28 mouse cellular contexts compared by ENCODE assay signal in the genomic region with DNA sequence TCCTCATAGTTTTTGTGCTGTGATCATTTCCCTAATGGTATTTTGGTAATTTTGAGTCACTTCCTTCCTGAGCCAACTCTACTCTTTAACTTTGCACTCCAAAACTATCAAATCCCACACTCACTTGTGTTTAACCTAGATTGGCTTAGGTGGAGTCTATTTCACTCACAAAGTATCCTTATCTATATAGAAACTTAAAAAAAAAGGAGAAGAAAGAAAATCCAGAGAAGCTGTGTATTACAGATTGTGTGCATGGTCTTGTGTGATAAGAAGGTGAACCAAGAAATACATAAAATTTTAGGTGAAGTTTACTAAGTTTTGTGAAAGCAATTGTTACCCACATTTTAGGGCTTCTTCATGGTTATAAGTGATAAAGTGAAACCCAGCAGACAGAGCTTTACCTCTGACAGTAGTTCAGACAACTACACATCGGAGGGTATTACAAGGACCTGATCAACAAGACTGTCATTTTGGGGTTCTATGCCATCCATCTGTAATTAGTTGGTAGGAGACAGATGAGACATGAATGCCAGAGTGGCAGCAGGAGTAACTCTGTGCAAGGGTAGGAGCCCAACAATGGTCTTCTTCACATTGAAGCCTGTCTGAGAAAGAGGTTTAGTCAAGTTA.
DNase-seq lines count a peak whose midpoint lies in the region; ATAC-seq and TF ChIP-seq lines count a peak whose summit lies in the region.
"Had no signal": no experiment of that assay in that cellular context is flagged by ENCODE, and none has a peak within 500 bp of the region (broad histone marks: within the 10 kb centered on the region; RNA-seq: fewer than 3 reads in every experiment).

No protein-coding gene starts in this region.

- H3K9me3 ChIP-seq in G1E (replicated peaks), result no peaks in the 10 kb centered on the region
- H3K9me3 ChIP-seq in liver, embryonic 16.5 days (replicated peaks; ENCODE audit: control insufficient read depth, low read length), result no peaks in the 10 kb centered on the region; the same call in 1 of the 2 replicates
- H3K9me3 ChIP-seq: embryonic facial prominence, embryonic 15.5 days; forebrain, embryonic 15.5 days; heart, embryonic 13.5 days; neural tube, embryonic 13.5 days had no signal

- ATAC-seq in G1E (ENCODE audit: extremely low read depth, insufficient number of reproducible peaks, low FRiP score, poor library complexity, severe bottlenecking), result peak; percentile 77
- ATAC-seq in erythroid progenitor cell, adult 5-6 weeks (replicated peaks; ENCODE audit: low FRiP score, poor library complexity, severe bottlenecking), result peak; percentile 30; the same call in 1 of the 2 replicates
- peak; percentile 86 for ATAC-seq in liver, embryonic 16.5 days (ENCODE audit: low read depth)
- ATAC-seq: forebrain, embryonic 15.5 days; inflammation-experienced regulatory T-cells, adult 6 months; midbrain, embryonic 16.5 days; Patski had no signal

- no peak for TF ChIP-seq CTCF in G1E (IDR thresholded peaks at IDR 0.05; ENCODE audit: low read depth, low read length)

- WGBS in liver, embryonic 16.5 days (ENCODE audit: insufficient replicate concordance), result 21% methylated on average over 1 of the region's 1 CpGs

- no peaks in the 10 kb centered on the region for H3K27me3 ChIP-seq in G1E (ENCODE audit: insufficient read depth, low read length)
- H3K27me3 ChIP-seq in liver, embryonic 16.5 days (ENCODE audit: control insufficient read depth, insufficient read depth, low read depth, low read length), result no peaks in the 10 kb centered on the region
- H3K27me3 ChIP-seq: embryonic facial prominence, embryonic 15.5 days; forebrain, embryonic 15.5 days; heart, embryonic 13.5 days; neural tube, embryonic 13.5 days; Patski had no signal

- no peak overlapping the region for H3K9ac ChIP-seq in liver, embryonic 16.5 days (ENCODE audit: low read depth, low read length)
- H3K9ac ChIP-seq: embryonic facial prominence, embryonic 15.5 days; forebrain, embryonic 15.5 days; heart, embryonic 13.5 days; hindbrain, embryonic 14.5 days; neural tube, embryonic 13.5 days had no signal

- H3K4me1 ChIP-seq in G1E (ENCODE audit: insufficient read depth, low read depth, low read length), result peaks cover 38% of the 10 kb centered on the region
- H3K4me1 ChIP-seq in liver, embryonic 16.5 days (ENCODE audit: control insufficient read depth, low read depth, low read length), result peaks cover 14% of the 10 kb centered on the region
- H3K4me1 ChIP-seq: embryonic facial prominence, embryonic 15.5 days; forebrain, embryonic 15.5 days; heart, embryonic 13.5 days; neural tube, embryonic 13.5 days had no signal

- peak; percentile 95 for DNase-seq in 416B (ENCODE audit: low read depth)
- DNase-seq in G1E (ENCODE audit: low spot score), result peak; percentile 16
- no peak for DNase-seq in kidney, postnatal 36 days
- DNase-seq in adrenal gland, postnatal 4 days (ENCODE audit: low spot score in 2 of 2), result no peak
- DNase-seq in frontal cortex, postnatal 14 days (ENCODE audit: low spot score in 2 of 2), result no peak
- DNase-seq: adrenal gland, adult 8-10 months; cerebellum, adult 9-10 months; gastrocnemius, postnatal 10 days; heart, adult 11 months; kidney, adult 2 months; lung, adult 18-20 months; lung, postnatal 10 days; retina, postnatal 1 day; right cerebral cortex, postnatal 4 days; thymus, adult 18-20 months; thymus, postnatal 36 days had no signal

- peak overlapping the region; percentile 27 for H3K4me2 ChIP-seq in liver, embryonic 16.5 days (ENCODE audit: low read depth, low read length)
- H3K4me2 ChIP-seq: embryonic facial prominence, embryonic 15.5 days; forebrain, embryonic 15.5 days; heart, embryonic 13.5 days; hindbrain, embryonic 14.5 days; neural tube, embryonic 13.5 days had no signal

- H3K36me3 ChIP-seq in G1E (replicated peaks), result no peaks in the 10 kb centered on the region
- H3K36me3 ChIP-seq in liver, embryonic 16.5 days (ENCODE audit: control insufficient read depth, insufficient read depth), result no peaks in the 10 kb centered on the region
- H3K36me3 ChIP-seq: embryonic facial prominence, embryonic 15.5 days; forebrain, embryonic 15.5 days; heart, embryonic 13.5 days; neural tube, embryonic 13.5 days had no signal

- peak overlapping the region; percentile 74 for H3K27ac ChIP-seq in liver, embryonic 16.5 days (ENCODE audit: low read length)
- H3K27ac ChIP-seq: embryonic facial prominence, embryonic 15.5 days; forebrain, embryonic 15.5 days; hindbrain, embryonic 14.5 days; kidney, postnatal 0 days; neural tube, embryonic 13.5 days had no signal

- no peak overlapping the region; the same call in 1 of the 2 replicates for H3K4me3 ChIP-seq in G1E (ENCODE audit: low read depth, low read length)
- no peak overlapping the region for H3K4me3 ChIP-seq in liver, embryonic 16.5 days (ENCODE audit: low read depth, low read length)
- H3K4me3 ChIP-seq: embryonic facial prominence, embryonic 15.5 days; forebrain, embryonic 15.5 days; heart, embryonic 13.5 days; myocyte; neural tube, embryonic 13.5 days had no signal

Comparison
In these comparisons a context has a peak if more than half of its experiments do, and no peak if none do; other contexts are left out.
1. DNase-seq: peak in 416B (single experiment) and G1E (single experiment); none in kidney, postnatal 36 days (0 of 2), adrenal gland, postnatal 4 days (0 of 2) and frontal cortex, postnatal 14 days (0 of 2).
2. ATAC-seq: peak in every context shown above with its lines; median percentile 86 in liver, embryonic 16.5 days; 77 in G1E; 30 in erythroid progenitor cell, adult 5-6 weeks.